Mouse (Mus musculus): ENCODE measurements at regions not wholly inside any gene's neighbourhood (a gene's known extent, or its start where the extent isn't known, plus 50 kb on each side); places are given as distances from the start of the nearest gene placed in this dataset.

DNA sequence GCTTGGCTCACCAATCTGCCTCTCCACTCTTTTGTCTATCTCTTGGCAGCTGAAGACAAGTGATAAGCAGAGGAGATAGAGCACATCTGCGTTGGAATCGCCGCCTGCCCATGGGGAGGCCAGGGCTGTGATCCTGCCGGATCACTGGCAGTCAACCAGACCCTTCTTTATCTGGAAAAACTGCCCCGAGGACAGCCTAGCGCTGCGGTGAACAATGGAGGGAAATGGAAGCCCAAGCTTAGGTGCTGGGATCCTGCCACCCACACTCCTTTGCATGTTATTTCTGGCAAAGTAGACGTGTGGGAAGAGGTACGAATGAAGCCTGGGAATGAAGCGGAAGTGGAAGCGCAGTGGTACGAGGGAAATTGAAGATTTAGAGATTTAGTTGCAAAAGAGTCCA is 112.8 kb downstream of the Rassf10 start:
- TF ChIP-seq CTCF (IDR thresholded peaks at IDR 0.05): no peak
- TF ChIP-seq EP300 (IDR thresholded peaks at IDR 0.05): no peak

All from lung, postnatal 0 days (tissue).